Mouse (Mus musculus) forebrain, embryonic 14.5 days (tissue): ENCODE measurements around the gene Pheta1. TPM values are rescaled to one million over a fixed set of nuclear protein-coding genes. Genes with fewer than 3 reads are reported as not detected.

Experiments used
- ATAC-seq: fragments of 200-750 bp; cut with Nextera tagmentation; 2 replicates; pipeline ENCODE4 v1.8.0; 2017; ENCODE audit warnings: mild to moderate bottlenecking, moderate library complexity
- DNase-seq: peaks from one replicate; pipeline ENCODE4 v3.0.0-alpha.2; 2015; ENCODE audit warnings: low spot score
- H3K27ac ChIP-seq: fragments of 300-500 bp; sonication (generic); 2 replicates; pipeline ENCODE4 v1.5.1; 2014; ENCODE audit warnings: low read depth, mild to moderate bottlenecking, control low read depth, low read length, moderate library complexity
- H3K27me3 ChIP-seq: fragments of 300-500 bp; sonication (generic); replicated peaks from 2 replicates; pipeline ENCODE4 v1.6.1; 2014; ENCODE audit warnings: low read length, control low read depth, mixed read lengths; ENCODE audit not compliant: control insufficient read depth, insufficient read depth
- H3K36me3 ChIP-seq: fragments of 300-500 bp; sonication (generic); 2 replicates; pipeline ENCODE4 v1.6.1; 2014; ENCODE audit warnings: low read length, control low read depth; ENCODE audit not compliant: control insufficient read depth, insufficient read depth
- H3K4me1 ChIP-seq: fragments of 300-500 bp; sonication (generic); 2 replicates; pipeline ENCODE4 v1.6.1; 2014; ENCODE audit warnings: antibody characterized with exemption, low read length, control low read depth; ENCODE audit not compliant: control insufficient read depth, insufficient read depth
- H3K4me2 ChIP-seq: fragments of 300-500 bp; sonication (generic); 2 replicates; pipeline ENCODE4 v1.6.1; 2014; ENCODE audit warnings: mild to moderate bottlenecking, control low read depth, low read length
- H3K4me3 ChIP-seq: fragments of 300-500 bp; sonication (generic); 2 replicates; pipeline ENCODE4 v1.5.1; 2014; ENCODE audit warnings: low read depth, low read length, control low read depth
- H3K9ac ChIP-seq: fragments of 300-500 bp; sonication (generic); 2 replicates; pipeline ENCODE4 v1.6.1; 2014; ENCODE audit warnings: mild to moderate bottlenecking, low read length, control low read depth, moderate library complexity
- H3K9me3 ChIP-seq: fragments of 300-500 bp; sonication (generic); replicated peaks from 2 replicates; pipeline ENCODE4 v1.6.1; 2016; ENCODE audit warnings: low read length, control low read depth, mixed read lengths; ENCODE audit not compliant: control insufficient read depth
- WGBS: fragments of 180-500 bp; shearing (Covaris S2); extraction: QIAGEN DNeasy Blood & Tissue Kit; methylation state at CpG from one replicate; pipeline ENCODE4 v1.1.7; 2014; 5-methylcytosine and 5-hydroxymethylcytosine counted together
- polyA plus RNA-seq: library from polyadenylated mRNA; unstranded; fragments of >200 nt; fragmentation: Nextera tagmentation; extraction: Ambion mirVana; gene quantifications from 2 replicates; pipeline ENCODE4 v1.2.1, GENCODE M21; 2014

Pheta1 gene
- polyA plus RNA-seq, 1 experiment from 2014 or later, result 34.7 TPM

DNA sequence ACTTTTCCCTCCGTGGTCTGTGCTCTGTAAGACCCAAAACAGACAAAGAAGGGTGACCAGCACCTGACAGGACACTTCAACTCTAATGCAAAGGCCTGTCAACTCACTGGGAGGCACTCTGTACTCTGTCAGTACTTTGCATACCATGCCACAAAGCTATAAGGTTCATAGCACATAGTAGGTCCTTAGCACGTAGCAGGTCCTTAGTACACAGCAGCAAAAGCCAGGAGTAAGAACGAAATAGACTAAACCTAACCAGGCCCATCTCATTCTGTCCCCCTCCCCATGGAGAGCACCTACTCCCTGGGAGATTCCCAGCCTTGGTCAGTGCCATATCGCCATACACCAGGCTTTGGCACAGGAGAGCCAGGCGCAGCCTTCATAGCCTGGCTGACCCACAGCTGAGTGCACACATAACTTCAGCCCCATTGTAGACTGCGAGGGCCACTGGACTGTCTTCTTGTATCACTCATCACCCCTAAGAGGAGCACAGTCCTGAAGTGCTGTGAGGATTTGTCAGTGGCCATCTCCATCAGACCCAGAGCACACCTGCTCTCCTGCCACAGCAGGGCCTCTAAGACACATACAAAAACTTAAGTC, 17.7 kb upstream of the Pheta1 start:
- Histone ChIP-seq H3K9me3 (no peaks in the 10 kb centered on the region), H3K4me3 (no peak overlapping the region), H3K4me1 (peaks cover 12% of the 10 kb centered on the region), H3K9ac (no peak overlapping the region), H3K4me2 (no peak overlapping the region), H3K27ac (no peak overlapping the region), H3K27me3 (peaks cover 4% of the 10 kb centered on the region; the same call in 1 of the 2 replicates), H3K36me3 (no peaks in the 10 kb centered on the region)
- ATAC-seq, result no peak
- no peak for DNase-seq
- 91% methylated on average over 6 of the region's 6 CpGs for WGBS

DNA sequence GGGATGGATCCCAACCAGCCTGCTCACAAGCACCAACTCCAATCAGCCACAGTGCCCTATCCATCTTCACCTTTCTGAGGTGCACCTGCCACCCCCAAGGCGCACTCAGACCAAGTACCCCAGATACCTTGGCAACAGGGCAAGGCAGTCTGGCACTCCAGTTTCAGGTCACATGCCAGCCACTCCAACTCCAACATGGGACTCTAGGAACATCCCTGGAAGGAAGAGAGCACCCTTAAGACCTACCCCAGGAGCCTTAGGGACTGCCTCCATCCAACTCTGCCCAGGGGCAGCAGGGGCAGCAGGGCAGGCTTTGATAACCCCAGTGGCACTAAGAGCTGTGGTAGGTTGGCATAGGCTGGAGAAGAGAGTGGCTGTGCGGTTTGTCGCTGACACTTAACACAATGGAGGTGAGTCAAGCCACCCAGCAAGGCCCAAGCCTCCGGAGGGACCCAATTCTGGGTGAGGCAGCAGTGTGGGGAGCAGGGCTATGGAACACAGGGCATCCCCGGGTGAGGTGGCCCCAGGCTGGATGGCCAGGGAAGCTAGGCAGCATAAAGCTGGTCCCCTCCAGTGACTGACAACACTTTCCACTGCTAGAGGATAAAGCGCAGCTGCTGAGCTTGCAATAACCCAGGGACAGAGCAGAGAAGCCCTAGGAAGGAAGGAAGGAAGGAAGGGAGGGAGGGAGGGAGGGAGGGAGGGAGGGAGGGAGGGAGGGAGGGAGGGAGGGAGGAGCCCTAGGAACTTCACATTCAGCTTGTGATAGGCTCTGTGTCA, 16.2 kb upstream of the Pheta1 start:
- H3K27ac ChIP-seq, result no peak overlapping the region
- no peak overlapping the region for H3K4me2 ChIP-seq
- 87% methylated on average over 6 of the region's 6 CpGs for WGBS
- H3K4me1 ChIP-seq, result peaks cover 19% of the 10 kb centered on the region
- H3K9me3 ChIP-seq, result no peaks in the 10 kb centered on the region
- no peak overlapping the region for H3K9ac ChIP-seq
- peaks cover 14% of the 10 kb centered on the region for H3K27me3 ChIP-seq
- H3K4me3 ChIP-seq, result no peak overlapping the region
- no peak for DNase-seq
- no peak for ATAC-seq
- H3K36me3 ChIP-seq, result no peaks in the 10 kb centered on the region

- no peaks in the 10 kb centered on the region for H3K36me3 ChIP-seq
- ATAC-seq (no peak), DNase-seq (no peak)
- WGBS, result 70% methylated on average over 2 of the region's 2 CpGs
- no peaks in the 10 kb centered on the region for H3K9me3 ChIP-seq
- no peak overlapping the region for H3K4me3 ChIP-seq
- no peak overlapping the region for H3K27ac ChIP-seq
- H3K4me2 ChIP-seq, result no peak overlapping the region
- H3K9ac ChIP-seq, result no peak overlapping the region
- peaks cover 20% of the 10 kb centered on the region for H3K27me3 ChIP-seq
- peaks cover 22% of the 10 kb centered on the region for H3K4me1 ChIP-seq
Observed at GRCm38 (mm10) chr5:121833159-121833558, 15.6 kb upstream of the Pheta1 start.

GRCm38 (mm10) chr5:121833572-121834240, 15.1 kb upstream of the Pheta1 start:
- peaks cover 26% of the 10 kb centered on the region for H3K4me1 ChIP-seq
- H3K4me2 ChIP-seq, result no peak overlapping the region
- WGBS, result 54% methylated on average over 10 of the region's 10 CpGs
- ATAC-seq (no peak), DNase-seq (no peak)
- no peak overlapping the region for H3K9ac ChIP-seq
- H3K27me3 ChIP-seq, result peaks cover 25% of the 10 kb centered on the region
- no peaks in the 10 kb centered on the region for H3K36me3 ChIP-seq
- H3K9me3 ChIP-seq, result no peaks in the 10 kb centered on the region
- H3K27ac ChIP-seq, result no peak overlapping the region
- no peak overlapping the region for H3K4me3 ChIP-seq

- ATAC-seq (no peak), DNase-seq (no peak)
- Histone ChIP-seq H3K27ac (no peak overlapping the region), H3K27me3 (peaks cover 30% of the 10 kb centered on the region), H3K4me2 (no peak overlapping the region), H3K9me3 (no peaks in the 10 kb centered on the region), H3K4me1 (peaks cover 27% of the 10 kb centered on the region), H3K4me3 (no peak overlapping the region), H3K9ac (no peak overlapping the region), H3K36me3 (no peaks in the 10 kb centered on the region)
- 82% methylated on average over 7 of the region's 7 CpGs for WGBS
Observed at GRCm38 (mm10) chr5:121834241-121834606, 14.6 kb upstream of the Pheta1 start.

- H3K27ac ChIP-seq, result no peak overlapping the region
- peaks cover 34% of the 10 kb centered on the region for H3K27me3 ChIP-seq
- WGBS, result 51% methylated on average over 12 of the region's 12 CpGs
- H3K9ac ChIP-seq, result peak overlapping the region; percentile 71; the same call in 1 of the 2 replicates
- DNase-seq (no peak), ATAC-seq (no peak)
- H3K4me1 ChIP-seq, result peaks cover 26% of the 10 kb centered on the region
- H3K9me3 ChIP-seq, result no peaks in the 10 kb centered on the region
- peak overlapping the region; percentile 63 for H3K4me3 ChIP-seq
- H3K4me2 ChIP-seq, result peak overlapping the region; percentile 84
- H3K36me3 ChIP-seq, result no peaks in the 10 kb centered on the region
Observed at GRCm38 (mm10) chr5:121834991-121835747, 13.6 kb upstream of the Pheta1 start.

DNA sequence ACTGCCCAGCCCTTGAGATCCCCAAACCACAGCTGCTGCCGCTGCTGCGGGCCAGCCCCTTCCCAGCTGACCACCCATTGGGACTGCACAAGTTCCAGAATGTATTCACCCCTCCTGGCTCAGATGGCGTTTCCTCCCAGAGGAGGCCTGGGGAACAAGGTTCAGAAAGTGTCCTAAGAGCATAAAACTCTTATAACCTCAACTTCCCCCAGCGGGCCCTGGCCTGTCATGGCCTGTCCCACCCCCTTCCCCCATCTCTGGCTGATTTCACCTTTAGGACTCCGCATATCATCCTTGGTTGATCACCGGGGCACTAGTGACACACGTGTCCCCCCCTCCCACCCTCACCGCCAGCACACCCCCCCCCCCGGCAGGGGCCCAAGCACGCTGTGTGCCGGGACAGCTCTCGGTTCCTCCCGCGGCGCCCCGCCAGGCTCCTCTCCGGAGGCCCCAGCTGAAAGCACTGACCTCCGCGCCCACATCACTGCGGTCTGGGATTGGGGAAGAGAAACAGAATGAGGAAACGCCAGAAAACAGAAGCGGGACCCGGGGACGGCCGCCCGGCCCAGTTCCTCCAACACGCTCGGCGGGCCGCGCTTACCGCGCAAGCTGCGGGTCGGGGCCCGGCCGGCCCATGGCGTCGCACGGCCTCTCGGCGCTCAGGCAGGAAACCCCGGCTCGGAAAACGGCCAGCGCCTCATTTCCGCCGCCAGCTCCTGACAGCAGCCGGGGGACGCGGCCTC, 12.7 kb upstream of the Pheta1 start:
- Histone ChIP-seq H3K36me3 (no peaks in the 10 kb centered on the region), H3K27me3 (peaks cover 30% of the 10 kb centered on the region), H3K4me2 (peak overlapping the region; percentile 84), H3K27ac (no peak overlapping the region), H3K4me1 (peaks cover 26% of the 10 kb centered on the region), H3K9me3 (no peaks in the 10 kb centered on the region), H3K4me3 (peak overlapping the region; percentile 63), H3K9ac (peak overlapping the region; percentile 71)
- DNase-seq, result peak; percentile 34
- peak; percentile 32; the same call in 1 of the 2 replicates for ATAC-seq
- under 1% methylated on average over 45 of the region's 51 CpGs for WGBS
